1 mouse cellular context compared by ENCODE assay signal in the genomic region with DNA sequence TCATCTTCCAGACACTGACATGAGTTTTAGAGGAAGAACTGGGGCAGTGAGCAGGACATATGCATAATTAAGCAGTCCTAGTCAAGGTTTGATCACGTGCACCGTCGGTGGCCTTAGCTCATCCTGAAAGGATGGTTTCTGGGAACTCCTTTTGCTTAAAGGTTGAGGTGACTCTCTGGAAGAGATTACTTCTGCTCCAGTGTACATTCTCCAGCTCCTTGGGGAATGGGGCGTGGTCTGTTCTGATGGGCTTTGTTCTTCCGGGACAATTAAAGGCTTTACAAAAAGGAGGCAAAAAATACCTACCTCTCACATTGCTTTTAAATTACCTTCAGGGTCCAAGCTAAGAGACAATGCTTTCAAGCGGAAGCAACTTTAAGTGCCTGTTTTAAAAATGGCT.
TF ChIP-seq lines count a peak whose summit lies in the region.

No protein-coding gene starts in this region.

TF ChIP-seq in ES-E14, 5 proteins besides CTCF, POLR2A, EP300 and RAD21 (continued from another document):
- TF ChIP-seq ZNF384 (IDR thresholded peaks at IDR 0.05; ENCODE audit: low read depth, low read length): no peak
